Mouse (Mus musculus) duodenum, adult 2 months (tissue): Measurements from ENCODE around the gene Cemip2. TPM values are rescaled to one million over a fixed set of nuclear protein-coding genes. Genes with fewer than 3 reads are reported as not detected.

ENCODE experiments used
- polyA plus RNA-seq: library from polyadenylated mRNA; depleted of rRNA; stranded (reverse); fragments of >200 nt; gene quantifications from 2 replicates; pipeline ENCODE4 v1.2.3, GENCODE M21; 2012; ENCODE audit warnings: low replicate concordance; rRNA removed

The Cemip2 gene
- polyA plus RNA-seq = 1.6 and 1.7 TPM in 2 replicates

DNA sequence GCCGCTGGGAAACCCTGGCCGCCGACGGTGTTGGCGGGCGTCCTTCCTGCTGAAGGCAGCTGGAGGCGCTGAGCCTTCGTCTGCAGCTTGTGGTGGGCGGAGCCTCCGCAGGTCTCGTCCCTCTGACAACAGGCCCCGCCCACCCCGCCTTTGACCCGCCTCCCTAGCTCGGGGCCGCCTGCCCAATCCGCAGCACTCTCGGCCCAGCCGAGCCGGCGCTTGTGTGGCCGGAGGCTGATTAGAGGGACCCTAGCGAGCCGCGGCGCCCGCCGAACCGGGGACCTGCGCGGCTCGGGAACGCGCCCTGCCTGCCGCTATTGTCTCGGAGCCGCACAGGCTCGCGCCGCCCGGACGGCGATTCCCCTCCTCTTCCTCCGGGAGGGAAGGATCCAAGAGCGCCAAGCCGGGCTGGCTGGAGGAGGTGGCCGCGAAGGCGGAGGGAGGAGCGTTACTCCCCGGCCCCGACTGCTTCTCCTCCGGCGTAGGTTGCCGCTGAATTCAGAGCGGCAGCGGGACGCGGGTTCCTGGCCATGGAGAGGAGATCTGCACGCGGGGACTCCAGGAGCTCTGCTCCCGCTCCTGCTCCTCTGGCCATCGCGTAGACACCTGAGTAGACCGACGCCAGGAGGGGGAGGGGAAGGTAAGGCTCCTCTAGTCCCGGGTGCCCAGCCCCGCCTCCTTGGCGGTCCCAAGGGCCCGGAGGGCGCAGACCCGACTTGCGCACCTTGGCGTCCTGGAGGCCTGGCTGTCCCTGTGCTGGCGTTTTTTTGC lies at the start of gene Cemip2:
Gene Cemip2, plus strand, starts transcription at position 196 of the 771 bp plus-strand sequence.

Other genes with a start within 250 kb of the Cemip2 start
- 0.51 and 0.78 TPM in 2 replicates for gene 1110059E24Rik, start 125.4 kb upstream of the Cemip2 start, polyA plus RNA-seq
- 10.4 and 15.2 TPM in 2 replicates for gene Abhd17b, start 125.2 kb upstream of the Cemip2 start, polyA plus RNA-seq